Mouse (Mus musculus): Measurements from ENCODE around the gene Arl13a. TPM values are rescaled to one million over a fixed set of nuclear protein-coding genes. Genes with fewer than 3 reads are reported as not detected.

The Arl13a gene
- polyA plus RNA-seq (2015; fragmentation: Nextera tagmentation; extraction: Ambion mirVana): not detected in 2 replicates

GRCm38 (mm10) chrX:134187201-134187600 lies at the start of gene Arl13a:
Arl13a (plus strand) TSS chrX:134187501.

GRCm38 (mm10) chrX:134162043-134162720 lies 25.1 kb upstream of the Arl13a start, which contains the start of gene Xkrx:
Xkrx (minus strand) TSS chrX:134162076.

GRCm38 (mm10) chrX:134221856-134222255 lies 34.6 kb downstream of the Arl13a start, which contains the start of gene Nox1:
Nox1 (minus strand) TSS chrX:134221956.

Other genes starting within 250 kb of the Arl13a start
- gene Sytl4, start 205.7 kb upstream of the Arl13a start, polyA plus RNA-seq (2015; fragmentation: Nextera tagmentation; extraction: Ambion mirVana): 1.00 and 1.1 TPM in 2 replicates
- 20.9 and 22.1 TPM in 2 replicates for gene Cstf2, start 128.3 kb upstream of the Arl13a start, polyA plus RNA-seq (2015; fragmentation: Nextera tagmentation; extraction: Ambion mirVana)
- 0.12 and 0.18 TPM in 2 replicates for gene Xkrx, start 25.4 kb upstream of the Arl13a start, polyA plus RNA-seq (2015; fragmentation: Nextera tagmentation; extraction: Ambion mirVana)
- gene Nox1, start 34.5 kb downstream of the Arl13a start, polyA plus RNA-seq (2015; fragmentation: Nextera tagmentation; extraction: Ambion mirVana): 0.10 and 0.13 TPM in 2 replicates
- 8.8 and 9.9 TPM in 2 replicates for gene Trmt2b, start 89.5 kb downstream of the Arl13a start, polyA plus RNA-seq (2015; fragmentation: Nextera tagmentation; extraction: Ambion mirVana)
- gene Tmem35a, start 107.7 kb downstream of the Arl13a start, polyA plus RNA-seq (2015; fragmentation: Nextera tagmentation; extraction: Ambion mirVana): 14.7 and 20.7 TPM in 2 replicates
- 24.5 and 27.3 TPM in 2 replicates for gene Cenpi, start 120.6 kb downstream of the Arl13a start, polyA plus RNA-seq (2015; fragmentation: Nextera tagmentation; extraction: Ambion mirVana)
- gene Drp2, start 217.1 kb downstream of the Arl13a start, polyA plus RNA-seq (2015; fragmentation: Nextera tagmentation; extraction: Ambion mirVana): 0.17 and 0.23 TPM in 2 replicates